Mouse (Mus musculus): ENCODE measurements around the gene Kcnj6.

The Kcnj6 gene

GRCm38 (mm10) chr16:94713480-94714094 lies 283.9 kb downstream of the Kcnj6 start:
- DNase-seq: peak; percentile 79 to 85

GRCm38 (mm10) chr16:94701971-94702370 lies 295.5 kb downstream of the Kcnj6 start:
- DNase-seq: peak; percentile 35 to 71

- peak in 1 of 2 experiments; percentile 6 for DNase-seq
These were observed 296.4 kb downstream of the Kcnj6 start for GRCm38 (mm10) chr16:94701141-94701540.

All from kidney, postnatal 25 days (tissue).